Mouse (Mus musculus): ENCODE measurements at regions not wholly inside any gene's neighbourhood (a gene's known extent, or its start where the extent isn't known, plus 50 kb on each side); places are given as distances from the start of the nearest gene placed in this dataset.

DNA sequence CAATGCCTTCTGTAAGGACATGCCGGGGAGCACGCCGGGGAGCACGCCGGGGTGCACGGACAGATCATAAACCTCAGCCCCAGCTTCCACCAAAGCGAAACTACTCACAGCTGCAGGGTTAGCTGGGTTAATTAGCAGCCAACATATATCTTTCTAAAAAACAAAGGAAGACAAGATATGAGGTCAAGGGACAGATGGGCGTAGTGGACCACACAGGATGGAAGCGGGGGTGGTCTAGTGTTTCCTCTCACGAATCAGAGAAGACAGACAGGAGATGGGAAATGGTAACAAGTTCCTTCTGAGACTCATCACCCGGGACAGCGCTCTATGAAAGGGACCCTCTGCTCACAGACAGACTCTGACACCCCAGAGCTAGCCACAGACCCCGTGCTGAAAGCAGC lies 60.0 kb upstream of the Ajap1 start:
- TF ChIP-seq CTCF (IDR thresholded peaks at IDR 0.05; ENCODE audit: low read depth): no peak
- no peak for TF ChIP-seq EP300 (IDR thresholded peaks at IDR 0.05; ENCODE audit: low read depth)
